Mouse (Mus musculus): ENCODE data around the gene Wdr89. TPM values are rescaled to one million over a fixed set of nuclear protein-coding genes. Genes with fewer than 3 reads are reported as not detected.
"Not testable (repeated sequence)": the region's sequence is repeated elsewhere in the genome, so short reads cannot be mapped to it uniquely, and the experiment has no call there.

The Wdr89 gene
- total and polyA plus RNA-seq, 2 experiments from 2014 or later, result 3.8 to 4.9 TPM

DNA sequence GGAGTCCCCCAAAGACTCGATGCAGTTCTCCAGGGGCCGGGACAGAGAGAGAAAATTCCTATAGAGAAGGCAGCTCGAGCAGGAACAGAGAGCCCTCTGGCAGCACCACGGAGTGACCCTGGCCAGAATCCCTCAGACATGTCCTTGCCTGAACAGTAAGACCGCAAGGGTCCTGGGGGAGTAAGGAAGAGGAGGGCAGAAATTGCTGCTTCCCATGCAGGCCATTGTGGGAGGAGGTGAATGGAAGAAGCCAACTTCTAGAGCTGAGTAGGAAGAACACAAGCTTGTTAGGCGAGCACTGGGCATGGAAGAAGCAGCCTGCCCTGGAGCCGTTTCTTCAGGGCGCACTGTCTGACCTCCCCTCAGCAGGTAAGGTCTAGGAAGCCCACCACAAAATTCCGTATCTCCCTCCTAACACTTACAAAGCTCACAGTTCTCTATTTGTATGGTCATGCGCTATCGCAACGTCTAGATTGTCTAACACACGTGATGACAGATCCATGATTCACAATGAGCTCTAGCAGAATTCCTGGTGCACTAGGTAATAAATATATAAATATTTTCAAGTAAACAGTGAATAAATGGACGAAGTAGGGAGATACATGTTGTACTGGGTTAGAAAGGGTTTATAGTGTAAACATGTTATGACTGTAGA, 32.9 kb upstream of the Wdr89 start:
- H3K9me3 ChIP-seq (ENCODE audit: low read length), result no peaks in the 10 kb centered on the region
- WGBS, result 76% methylated on average over 14 of the region's 14 CpGs
- no peaks in the 10 kb centered on the region for H3K4me1 ChIP-seq (ENCODE audit: insufficient read depth)
- ATAC-seq (no peak), DNase-seq (no peak)
- no peaks in the 10 kb centered on the region for H3K36me3 ChIP-seq (ENCODE audit: insufficient read depth)
- peak overlapping the region; percentile 38 for H3K4me2 ChIP-seq (ENCODE audit: low read depth)
- H3K27ac ChIP-seq (ENCODE audit: low read depth, low read length), result no peak overlapping the region
- TF ChIP-seq CTCF (IDR thresholded peaks at IDR 0.05; ENCODE audit: low read depth), result no peak
- H3K4me3 ChIP-seq (ENCODE audit: low read depth, low read length), result no peak overlapping the region
- H3K9ac ChIP-seq, result peak overlapping the region; percentile 33; the same call in 1 of the 2 replicates
- no peaks in the 10 kb centered on the region for H3K27me3 ChIP-seq (ENCODE audit: insufficient read depth, low read length)

DNA sequence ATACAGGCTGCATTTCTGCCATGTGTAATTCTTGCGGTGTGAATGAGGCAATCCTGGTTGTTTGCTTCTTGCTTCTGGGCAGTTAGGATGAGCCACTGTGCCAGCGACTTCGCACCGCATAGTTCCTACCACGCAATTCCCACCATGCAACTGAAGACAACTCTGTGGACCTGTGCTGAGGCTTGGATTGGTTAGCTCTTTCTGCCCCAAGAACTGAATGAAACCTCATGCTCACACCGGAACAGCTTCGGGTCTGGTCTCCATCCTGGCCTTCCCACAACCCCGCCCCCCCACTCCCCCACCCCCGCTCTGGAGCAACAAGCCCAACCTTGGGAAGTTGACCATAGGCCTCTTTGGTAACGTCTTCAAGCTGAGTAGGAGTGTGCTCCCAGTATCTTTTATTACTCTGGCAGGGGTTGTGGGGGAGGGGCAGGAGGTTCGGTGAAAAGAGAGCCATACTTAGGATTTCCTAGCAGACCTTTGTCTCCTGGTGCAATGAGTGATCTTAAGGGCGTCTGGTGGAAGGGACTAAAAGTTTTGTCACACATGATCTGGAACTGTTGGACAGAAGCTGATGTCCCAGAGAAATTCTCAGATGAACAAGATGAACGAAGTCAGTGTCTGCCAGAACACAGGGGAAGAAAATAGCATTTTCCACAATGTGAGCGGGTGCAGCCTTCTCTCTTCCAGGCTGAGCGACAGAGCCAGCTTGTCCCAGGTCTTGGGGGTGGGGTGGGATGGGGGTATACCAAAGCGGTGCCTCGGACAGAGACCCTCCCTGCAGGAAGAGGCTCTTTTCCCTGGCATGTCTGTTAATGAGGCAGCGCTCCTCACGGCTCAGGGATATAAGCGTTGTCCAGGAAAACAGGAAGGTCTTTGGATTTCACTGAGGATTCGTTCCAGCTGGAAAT, 32.1 kb upstream of the Wdr89 start:
- DNase-seq, result peak; percentile 33
- Histone ChIP-seq H3K4me2 (ENCODE audit: low read depth) (peak overlapping the region; percentile 38), H3K27me3 (ENCODE audit: insufficient read depth, low read length) (no peaks in the 10 kb centered on the region), H3K9me3 (ENCODE audit: low read length) (no peaks in the 10 kb centered on the region), H3K27ac (ENCODE audit: low read depth, low read length) (no peak overlapping the region), H3K9ac (peak overlapping the region; percentile 33; the same call in 1 of the 2 replicates), H3K36me3 (ENCODE audit: insufficient read depth) (no peaks in the 10 kb centered on the region), H3K4me3 (ENCODE audit: low read depth, low read length) (no peak overlapping the region), H3K4me1 (ENCODE audit: insufficient read depth) (no peaks in the 10 kb centered on the region)
- TF ChIP-seq CTCF (IDR thresholded peaks at IDR 0.05; ENCODE audit: low read depth), result no peak
- peak; percentile 36 for ATAC-seq
- WGBS, result 39% methylated on average over 20 of the region's 21 CpGs

DNA sequence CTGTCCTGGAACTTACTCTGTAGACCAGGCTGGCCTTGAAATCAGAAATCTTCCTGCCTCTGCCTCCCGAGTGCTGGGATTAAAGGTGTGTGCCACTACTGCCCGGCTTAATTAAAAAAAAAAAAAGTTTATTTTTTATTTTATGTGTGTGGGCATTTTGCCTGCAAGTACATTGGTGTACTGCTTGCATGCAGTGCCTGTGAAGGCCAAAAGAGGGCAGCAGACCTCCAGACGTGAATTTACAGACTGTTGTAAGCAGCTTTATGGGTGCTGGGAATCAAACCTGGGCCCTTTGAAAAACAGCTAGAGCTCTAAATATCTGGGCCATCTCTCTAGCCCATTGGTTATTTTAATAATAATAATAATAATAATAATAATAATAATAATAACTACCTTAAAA, 29.4 kb upstream of the Wdr89 start:
- H3K4me2 ChIP-seq (ENCODE audit: low read depth), result no peak overlapping the region
- TF ChIP-seq CTCF (IDR thresholded peaks at IDR 0.05; ENCODE audit: low read depth), result peak; percentile 3; the same call in 1 of the 2 replicates
- no peaks in the 10 kb centered on the region for H3K36me3 ChIP-seq (ENCODE audit: insufficient read depth)
- H3K9me3 ChIP-seq (ENCODE audit: low read length), result no peaks in the 10 kb centered on the region
- 94% methylated on average over 3 of the region's 3 CpGs for WGBS
- H3K4me1 ChIP-seq (ENCODE audit: insufficient read depth), result no peaks in the 10 kb centered on the region
- DNase-seq (no peak), ATAC-seq (no peak)
- no peak overlapping the region for H3K4me3 ChIP-seq (ENCODE audit: low read depth, low read length)
- no peaks in the 10 kb centered on the region for H3K27me3 ChIP-seq (ENCODE audit: insufficient read depth, low read length)
- H3K27ac ChIP-seq (ENCODE audit: low read depth, low read length), result no peak overlapping the region
- H3K9ac ChIP-seq, result no peak overlapping the region

DNA sequence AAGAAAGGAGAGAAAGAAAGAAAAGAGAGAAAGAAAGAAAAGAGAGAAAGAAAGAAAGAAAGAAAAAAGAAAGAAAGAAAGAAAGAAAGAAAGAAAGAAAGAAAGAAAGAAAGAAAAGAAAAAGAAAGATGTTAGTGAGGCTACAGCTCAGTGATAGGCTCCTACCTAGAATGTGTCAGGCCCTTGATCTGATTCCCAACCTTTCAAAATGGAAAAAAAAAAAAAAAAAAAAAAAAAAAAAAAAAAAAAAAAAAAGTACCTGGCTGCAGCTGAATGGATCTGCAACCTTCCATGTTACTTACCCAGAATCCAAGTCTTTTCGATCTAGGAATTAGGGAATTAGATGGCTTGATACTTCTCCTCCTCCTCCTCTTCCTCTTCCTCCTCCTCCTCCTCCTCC, 26.5 kb upstream of the Wdr89 start:
- H3K27me3 ChIP-seq (ENCODE audit: insufficient read depth, low read length); H3K9me3 ChIP-seq (ENCODE audit: low read length); H3K4me3 ChIP-seq (ENCODE audit: low read depth, low read length); H3K36me3 ChIP-seq (ENCODE audit: insufficient read depth); H3K27ac ChIP-seq (ENCODE audit: low read depth, low read length); DNase-seq; H3K4me2 ChIP-seq (ENCODE audit: low read depth); ATAC-seq; H3K9ac ChIP-seq; H3K4me1 ChIP-seq (ENCODE audit: insufficient read depth): not testable (repeated sequence)
- WGBS, result 92% methylated on average over 1 of the region's 1 CpGs

DNA sequence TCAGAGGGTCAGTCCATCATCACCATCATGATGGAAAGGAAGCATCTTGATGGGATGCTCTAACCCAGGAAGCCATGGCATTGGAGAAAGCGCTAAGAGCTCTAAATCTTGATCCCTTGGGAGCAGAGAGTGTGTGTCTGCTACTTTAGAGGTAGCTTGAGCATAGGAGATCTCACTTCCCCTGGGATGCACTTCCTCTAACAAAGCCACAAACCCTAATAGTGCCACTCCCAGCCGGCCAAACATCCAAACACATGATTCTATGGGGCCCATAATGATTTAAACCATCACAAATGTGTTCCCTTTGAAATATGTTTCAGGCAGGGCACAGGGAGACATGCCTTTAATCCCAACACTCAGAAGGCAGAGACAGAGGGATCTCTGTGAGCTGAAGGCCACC, 19.7 kb upstream of the Wdr89 start:
- Histone ChIP-seq H3K4me2 (ENCODE audit: low read depth) (no peak overlapping the region), H3K9ac (no peak overlapping the region), H3K27ac (ENCODE audit: low read depth, low read length) (no peak overlapping the region), H3K4me1 (ENCODE audit: insufficient read depth) (no peaks in the 10 kb centered on the region), H3K27me3 (ENCODE audit: insufficient read depth, low read length) (no peaks in the 10 kb centered on the region), H3K4me3 (ENCODE audit: low read depth, low read length) (no peak overlapping the region), H3K36me3 (ENCODE audit: insufficient read depth) (no peaks in the 10 kb centered on the region), H3K9me3 (ENCODE audit: low read length) (no peaks in the 10 kb centered on the region)
- WGBS, result 85% methylated on average over 2 of the region's 2 CpGs
- DNase-seq (no peak), ATAC-seq (no peak)
- TF ChIP-seq CTCF (IDR thresholded peaks at IDR 0.05; ENCODE audit: low read depth), result no peak

DNA sequence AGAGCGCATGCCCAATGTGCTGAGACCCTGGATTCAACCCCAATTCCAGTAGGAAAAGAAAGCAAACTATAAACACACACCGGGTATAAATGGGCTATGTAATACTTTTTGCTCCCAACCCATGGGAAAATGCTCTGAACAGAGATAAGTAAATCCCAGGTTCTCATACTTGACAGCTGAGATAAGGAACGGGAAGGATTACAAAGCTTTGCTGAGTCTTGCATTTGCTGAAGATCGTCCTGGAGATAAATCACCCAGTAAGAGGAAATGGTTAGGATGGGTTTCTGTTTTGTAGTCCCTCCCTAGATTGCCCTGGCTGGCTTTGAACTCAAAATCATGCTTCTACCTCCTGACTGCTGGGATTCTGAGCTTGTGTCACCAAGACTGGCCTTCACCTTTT, 18.0 kb upstream of the Wdr89 start:
- 79% methylated on average over 4 of the region's 4 CpGs for WGBS
- no peak overlapping the region for H3K4me2 ChIP-seq (ENCODE audit: low read depth)
- H3K9ac ChIP-seq, result no peak overlapping the region
- DNase-seq (no peak), ATAC-seq (no peak)
- no peak overlapping the region for H3K4me3 ChIP-seq (ENCODE audit: low read depth, low read length)
- H3K27ac ChIP-seq (ENCODE audit: low read depth, low read length), result no peak overlapping the region
- no peak for TF ChIP-seq CTCF (IDR thresholded peaks at IDR 0.05; ENCODE audit: low read depth)
- H3K27me3 ChIP-seq (ENCODE audit: insufficient read depth, low read length), result no peaks in the 10 kb centered on the region
- no peaks in the 10 kb centered on the region for H3K9me3 ChIP-seq (ENCODE audit: low read length)
- no peaks in the 10 kb centered on the region for H3K36me3 ChIP-seq (ENCODE audit: insufficient read depth)
- H3K4me1 ChIP-seq (ENCODE audit: insufficient read depth), result no peaks in the 10 kb centered on the region

DNA sequence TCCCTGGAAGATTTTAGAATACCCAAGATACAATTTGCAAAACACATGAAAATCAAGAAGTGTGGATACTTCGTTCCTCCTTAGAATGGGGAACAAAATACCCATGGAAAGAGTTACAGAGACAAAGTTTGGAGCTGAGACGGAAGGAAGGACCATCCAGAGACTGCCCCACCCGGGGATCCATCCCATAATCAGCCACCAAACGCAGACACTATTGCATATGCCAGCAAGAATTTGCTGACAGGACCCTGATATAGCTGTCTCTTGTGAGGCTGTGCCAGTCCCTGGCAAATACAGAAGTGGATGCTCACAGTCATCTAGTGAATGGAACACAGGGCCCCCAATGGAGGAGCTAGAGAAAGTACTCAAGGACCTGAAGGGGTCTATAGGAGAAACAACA, 14.7 kb upstream of the Wdr89 start:
- not testable (repeated sequence) for H3K36me3 ChIP-seq (ENCODE audit: insufficient read depth); ATAC-seq; DNase-seq; H3K4me3 ChIP-seq (ENCODE audit: low read depth, low read length); H3K4me2 ChIP-seq (ENCODE audit: low read depth); H3K4me1 ChIP-seq (ENCODE audit: insufficient read depth); H3K27ac ChIP-seq (ENCODE audit: low read depth, low read length); H3K27me3 ChIP-seq (ENCODE audit: insufficient read depth, low read length); H3K9me3 ChIP-seq (ENCODE audit: low read length); H3K9ac ChIP-seq
- 85% methylated on average over 4 of the region's 4 CpGs for WGBS
